Mouse (Mus musculus) inflammation-experienced regulatory T-cells, adult 16 weeks (primary cell): ENCODE measurements around the gene Ccdc92. TPM values are rescaled to one million over a fixed set of nuclear protein-coding genes. Genes with fewer than 3 reads are reported as not detected.

ENCODE experiments used
- polyA plus RNA-seq: library from polyadenylated mRNA; unstranded; fragments of 100-300 nt; shearing (Covaris generic); gene quantifications from one replicate; pipeline ENCODE4 v1.2.1, GENCODE M21; 2017

Gene Ccdc92
- polyA plus RNA-seq = 14.5 TPM

GRCm38 (mm10) chr5:124862013-124862866 lies at the start of gene Ccdc92, which contains the start of gene Zfp664:
Gene Ccdc92, minus strand, starts transcription at chr5:124862424.
Gene Zfp664, plus strand, starts transcription at chr5:124862691.

Other genes with a start within 250 kb of the Ccdc92 start
- gene Atp6v0a2, start 233.8 kb downstream of the Ccdc92 start, polyA plus RNA-seq = 95.0 TPM
- not detected for gene Dnah10, start 137.3 kb downstream of the Ccdc92 start, polyA plus RNA-seq
- gene Zfp664, start 267 bp upstream of the Ccdc92 start, polyA plus RNA-seq = 20.3 TPM
- 0.35 TPM for gene Rflna, start 140.8 kb upstream of the Ccdc92 start, polyA plus RNA-seq